Mouse (Mus musculus): ENCODE results near the gene Speer4c.
"Not testable (repeated sequence)": the region's sequence is repeated elsewhere in the genome, so short reads cannot be mapped to it uniquely, and the experiment has no call there.

- TF ChIP-seq CTCF (IDR thresholded peaks at IDR 0.05), result peak; percentile 30; the same call in 1 of the 2 replicates
- TF ChIP-seq EP300 (IDR thresholded peaks at IDR 0.05), result not testable (repeated sequence)
Observed at GRCm38 (mm10) chr5:15702891-15703290, 11.2 kb downstream of the Speer4c start.
